Mouse (Mus musculus): Measurements from ENCODE around the gene Mcpt1. TPM values are rescaled to one million over a fixed set of nuclear protein-coding genes. Genes with fewer than 3 reads are reported as not detected.
"Not testable (repeated sequence)": the region's sequence is repeated elsewhere in the genome, so short reads cannot be mapped to it uniquely, and the experiment has no call there.

The Mcpt1 gene
- not detected in 2 replicates for polyA plus RNA-seq (2015; fragmentation: Nextera tagmentation; extraction: Ambion mirVana)

GRCm38 (mm10) chr14:56017671-56018070 is at the start of gene Mcpt1:
Gene Mcpt1, plus strand, starts transcription at chr14:56017971.
- H3K27ac ChIP-seq (replicated peaks); H3K9ac ChIP-seq; H3K36me3 ChIP-seq (replicated peaks); H3K9me3 ChIP-seq (replicated peaks); H3K4me2 ChIP-seq; H3K4me3 ChIP-seq (replicated peaks); H3K27me3 ChIP-seq; ATAC-seq (ENCODE audit: insufficient read depth): not testable (repeated sequence)
- WGBS (ENCODE audit: insufficient replicate concordance) = 31% methylated on average over 3 of the region's 3 CpGs
- peaks cover 21% of the 10 kb centered on the region for H3K4me1 ChIP-seq (replicated peaks)

- peak; percentile 72 for ATAC-seq (ENCODE audit: insufficient read depth)
- 43% methylated on average over 2 of the region's 3 CpGs for WGBS (ENCODE audit: insufficient replicate concordance)
- not testable (repeated sequence) for H3K4me2 ChIP-seq
Measured at GRCm38 (mm10) chr14:55987464-55987863, 30.3 kb upstream of the Mcpt1 start.

GRCm38 (mm10) chr14:56013147-56013546 is 4.6 kb upstream of the Mcpt1 start:
- no peak overlapping the region for H3K4me2 ChIP-seq
- H3K4me3 ChIP-seq (replicated peaks) = no peak overlapping the region
- no peak for ATAC-seq (ENCODE audit: insufficient read depth)
- H3K27me3 ChIP-seq = peaks cover 6% of the 10 kb centered on the region; the same call in 1 of the 2 replicates
- no peaks in the 10 kb centered on the region for H3K4me1 ChIP-seq (replicated peaks)
- no peak overlapping the region for H3K9ac ChIP-seq
- no peaks in the 10 kb centered on the region for H3K36me3 ChIP-seq (replicated peaks)
- 67% methylated on average over 3 of the region's 3 CpGs for WGBS (ENCODE audit: insufficient replicate concordance)
- no peak overlapping the region for H3K27ac ChIP-seq (replicated peaks)
- H3K9me3 ChIP-seq (replicated peaks) = no peaks in the 10 kb centered on the region

More at GRCm38 (mm10) chr14:55987464-55987863, 30.3 kb upstream of the Mcpt1 start:
- not testable (repeated sequence) for H3K9me3 ChIP-seq (replicated peaks); H3K36me3 ChIP-seq (replicated peaks); H3K4me3 ChIP-seq (replicated peaks); H3K27ac ChIP-seq (replicated peaks); H3K27me3 ChIP-seq; H3K9ac ChIP-seq; H3K4me1 ChIP-seq (replicated peaks)

DNA sequence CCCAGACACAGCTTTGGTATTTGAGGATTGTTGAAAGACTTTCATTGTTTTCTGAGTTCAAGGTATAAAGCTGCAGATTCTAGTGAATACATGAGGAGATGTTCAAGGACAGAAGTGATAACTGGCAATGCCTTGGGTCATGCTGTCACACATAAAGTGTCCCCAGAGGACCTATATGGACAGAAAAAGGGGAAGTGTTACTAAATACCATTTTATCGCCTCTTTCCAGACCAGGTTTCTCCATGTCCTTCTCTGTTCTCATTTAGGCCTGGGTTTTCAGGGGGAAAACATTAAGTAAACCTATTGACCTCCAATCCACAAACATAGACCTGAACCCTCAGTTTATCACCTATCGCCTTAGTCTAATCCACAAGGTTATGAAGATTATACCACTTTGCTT is 3.8 kb upstream of the Mcpt1 start:
- ATAC-seq (ENCODE audit: insufficient read depth) = no peak
- H3K4me2 ChIP-seq = no peak overlapping the region
- H3K4me1 ChIP-seq (replicated peaks) = no peaks in the 10 kb centered on the region
- H3K27me3 ChIP-seq = peaks cover 6% of the 10 kb centered on the region; the same call in 1 of the 2 replicates
- WGBS (ENCODE audit: insufficient replicate concordance) = 61% methylated on average over 2 of the region's 2 CpGs
- H3K36me3 ChIP-seq (replicated peaks) = no peaks in the 10 kb centered on the region
- no peak overlapping the region for H3K9ac ChIP-seq
- H3K27ac ChIP-seq (replicated peaks) = no peak overlapping the region
- H3K4me3 ChIP-seq (replicated peaks) = no peak overlapping the region
- no peaks in the 10 kb centered on the region for H3K9me3 ChIP-seq (replicated peaks)

DNA sequence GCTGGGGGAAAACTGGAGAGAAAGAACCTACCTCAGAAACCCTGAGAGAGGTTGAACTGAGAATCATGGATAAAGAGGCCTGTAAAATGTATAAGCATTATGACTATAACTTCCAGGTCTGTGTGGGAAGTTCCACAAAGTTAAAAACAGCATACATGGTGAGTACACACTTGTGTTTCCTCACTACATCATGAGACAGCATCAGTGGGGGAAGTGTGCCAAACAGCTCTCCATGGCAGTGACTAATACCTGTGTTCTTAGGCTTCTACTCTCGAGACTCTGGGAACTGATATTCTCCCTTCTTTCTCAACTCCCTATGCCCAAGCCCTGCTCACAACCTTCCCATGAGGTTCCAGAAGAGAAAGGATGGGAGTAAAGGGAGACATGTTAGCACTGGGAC is 1.7 kb downstream of the Mcpt1 start:
- Histone ChIP-seq H3K4me2 (no peak overlapping the region), H3K36me3 (replicated peaks) (no peaks in the 10 kb centered on the region), H3K9me3 (replicated peaks) (no peaks in the 10 kb centered on the region), H3K4me3 (replicated peaks) (no peak overlapping the region), H3K4me1 (replicated peaks) (peaks cover 22% of the 10 kb centered on the region), H3K27me3 (peaks cover 3% of the 10 kb centered on the region; the same call in 1 of the 2 replicates), H3K9ac (no peak overlapping the region), H3K27ac (replicated peaks) (no peak overlapping the region)
- 35% methylated on average over 1 of the region's 1 CpGs for WGBS (ENCODE audit: insufficient replicate concordance)
- no peak for ATAC-seq (ENCODE audit: insufficient read depth)

DNA sequence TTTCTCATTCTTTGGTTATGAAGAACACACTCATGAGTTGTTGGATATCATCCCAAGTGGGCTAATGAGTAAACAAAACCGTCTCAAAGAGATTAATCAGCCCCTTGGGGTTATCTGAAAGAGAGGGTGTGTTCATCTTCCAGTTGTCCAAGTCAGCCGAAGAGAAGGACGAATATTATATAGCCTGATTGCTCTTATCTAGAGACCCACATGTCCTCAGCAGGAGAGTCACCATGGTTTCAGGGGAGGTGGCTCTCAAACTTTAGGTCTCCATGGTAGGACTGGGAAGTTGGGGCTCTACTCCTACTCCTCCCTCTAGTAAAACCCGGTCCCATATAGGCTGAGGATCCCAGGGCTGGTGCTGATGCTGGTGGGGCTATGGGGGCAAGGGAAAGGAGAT is 3.5 kb downstream of the Mcpt1 start:
- not testable (repeated sequence) for H3K27me3 ChIP-seq; H3K4me3 ChIP-seq (replicated peaks); H3K9ac ChIP-seq; H3K36me3 ChIP-seq (replicated peaks); H3K9me3 ChIP-seq (replicated peaks)
- Histone ChIP-seq H3K4me2 (peak overlapping the region; percentile 48), H3K27ac (replicated peaks) (peak overlapping the region; percentile 54), H3K4me1 (replicated peaks) (peaks cover 22% of the 10 kb centered on the region)
- peak; percentile 97 for ATAC-seq (ENCODE audit: insufficient read depth)
- 19% methylated on average over 4 of the region's 4 CpGs for WGBS (ENCODE audit: insufficient replicate concordance)

DNA sequence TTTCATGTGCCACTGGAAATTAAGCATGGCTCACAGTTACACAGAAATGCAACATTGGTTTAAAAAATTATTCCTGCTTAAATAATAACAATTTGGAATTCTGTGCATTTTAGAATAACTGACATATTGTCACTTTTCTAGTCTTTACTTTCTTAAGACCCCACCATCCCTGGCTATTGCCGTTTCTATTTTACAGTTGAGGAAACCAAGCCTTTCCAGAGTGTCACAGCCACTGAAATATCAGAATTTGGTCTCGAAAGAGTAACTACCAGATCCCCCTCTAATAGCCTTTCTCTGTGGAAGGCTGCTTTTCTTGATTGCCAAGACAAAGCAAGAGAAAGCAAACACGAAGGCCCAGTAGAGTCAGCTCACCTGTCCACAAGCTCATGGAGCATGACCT is 12.6 kb downstream of the Mcpt1 start, which contains the start of gene Mcpt9:
TSS of gene Mcpt9 (minus strand) at position 101 of the 400 bp plus-strand sequence.
- not testable (repeated sequence) for H3K36me3 ChIP-seq (replicated peaks); H3K9me3 ChIP-seq (replicated peaks); H3K4me1 ChIP-seq (replicated peaks); ATAC-seq (ENCODE audit: insufficient read depth); H3K27me3 ChIP-seq; H3K4me3 ChIP-seq (replicated peaks); H3K4me2 ChIP-seq; H3K27ac ChIP-seq (replicated peaks); H3K9ac ChIP-seq
- 43% methylated on average over 3 of the region's 3 CpGs for WGBS (ENCODE audit: insufficient replicate concordance)

GRCm38 (mm10) chr14:56034433-56034832 is 16.7 kb downstream of the Mcpt1 start:
- H3K4me1 ChIP-seq (replicated peaks) = no peaks in the 10 kb centered on the region
- H3K27ac ChIP-seq (replicated peaks) = no peak overlapping the region
- no peaks in the 10 kb centered on the region for H3K36me3 ChIP-seq (replicated peaks)
- WGBS (ENCODE audit: insufficient replicate concordance) = 50% methylated on average over 2 of the region's 2 CpGs
- no peak overlapping the region for H3K4me2 ChIP-seq
- ATAC-seq (ENCODE audit: insufficient read depth) = no peak
- no peaks in the 10 kb centered on the region for H3K9me3 ChIP-seq (replicated peaks)
- no peaks in the 10 kb centered on the region; the same call in 1 of the 2 replicates for H3K27me3 ChIP-seq
- H3K4me3 ChIP-seq (replicated peaks) = no peak overlapping the region
- H3K9ac ChIP-seq = no peak overlapping the region

DNA sequence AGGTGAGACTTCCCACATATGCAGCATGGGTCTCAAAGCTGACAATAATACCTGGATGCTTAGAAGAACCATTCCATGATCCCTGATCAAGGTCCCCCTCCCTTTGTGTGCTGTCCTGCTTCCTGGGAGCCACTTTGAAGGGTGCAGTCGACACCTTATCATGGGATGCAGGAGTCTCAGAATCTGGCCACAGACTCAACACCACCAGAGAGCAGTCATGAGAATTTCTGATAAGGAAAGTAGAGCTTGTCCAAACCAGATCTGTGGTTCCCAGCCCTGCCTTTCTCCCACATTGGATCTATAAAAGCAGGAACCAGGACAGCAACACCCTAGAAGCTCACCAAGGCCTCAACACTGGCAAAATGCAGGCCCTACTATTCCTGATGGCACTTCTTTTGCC is 24.0 kb downstream of the Mcpt1 start, which contains the start of gene Mcpt2:
TSS of gene Mcpt2 (plus strand) at position 250 of the 400 bp plus-strand sequence.
- not testable (repeated sequence) for H3K9ac ChIP-seq; H3K27me3 ChIP-seq; H3K36me3 ChIP-seq (replicated peaks); H3K27ac ChIP-seq (replicated peaks); H3K4me3 ChIP-seq (replicated peaks); ATAC-seq (ENCODE audit: insufficient read depth); H3K4me1 ChIP-seq (replicated peaks); H3K4me2 ChIP-seq; H3K9me3 ChIP-seq (replicated peaks)
- WGBS (ENCODE audit: insufficient replicate concordance) = 22% methylated on average over 1 of the region's 1 CpGs

- no peaks in the 10 kb centered on the region for H3K36me3 ChIP-seq (replicated peaks)
- H3K27me3 ChIP-seq = no peaks in the 10 kb centered on the region; the same call in 1 of the 2 replicates
- WGBS (ENCODE audit: insufficient replicate concordance) = 45% methylated on average over 3 of the region's 3 CpGs
- peaks cover 5% of the 10 kb centered on the region for H3K4me1 ChIP-seq (replicated peaks)
- H3K9ac ChIP-seq = no peak overlapping the region
- no peak overlapping the region for H3K4me3 ChIP-seq (replicated peaks)
- no peak overlapping the region for H3K27ac ChIP-seq (replicated peaks)
- no peak overlapping the region for H3K4me2 ChIP-seq
- H3K9me3 ChIP-seq (replicated peaks) = no peaks in the 10 kb centered on the region
- no peak for ATAC-seq (ENCODE audit: insufficient read depth)
Measured at GRCm38 (mm10) chr14:56055408-56055807, 37.6 kb downstream of the Mcpt1 start.

DNA sequence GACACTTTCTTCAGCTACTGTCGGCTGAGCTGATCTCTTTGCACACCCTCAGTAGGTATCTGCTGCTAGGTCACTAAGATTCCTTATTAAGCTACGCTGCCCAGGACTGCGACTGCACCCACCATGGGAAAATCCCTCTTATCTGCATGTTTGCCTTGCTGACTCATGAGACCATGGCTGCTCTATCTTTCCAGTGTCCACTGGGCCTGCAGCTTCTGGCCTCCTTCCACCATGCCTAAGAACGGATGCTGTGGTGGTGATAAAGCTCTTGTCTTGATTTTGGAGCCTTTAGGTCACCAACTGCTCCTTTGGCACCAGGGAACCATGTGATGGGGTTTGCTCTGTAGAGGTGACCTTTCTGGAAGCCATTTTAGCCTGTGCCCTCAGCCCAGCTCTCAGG is 40.0 kb downstream of the Mcpt1 start:
- no peaks in the 10 kb centered on the region for H3K27me3 ChIP-seq
- no peaks in the 10 kb centered on the region for H3K9me3 ChIP-seq (replicated peaks)
- no peak overlapping the region for H3K27ac ChIP-seq (replicated peaks)
- WGBS (ENCODE audit: insufficient replicate concordance) = 33% methylated on average over 4 of the region's 4 CpGs
- H3K4me2 ChIP-seq = no peak overlapping the region
- H3K4me3 ChIP-seq (replicated peaks) = no peak overlapping the region
- peaks cover 5% of the 10 kb centered on the region for H3K4me1 ChIP-seq (replicated peaks)
- H3K36me3 ChIP-seq (replicated peaks) = no peaks in the 10 kb centered on the region
- no peak overlapping the region for H3K9ac ChIP-seq
- no peak for ATAC-seq (ENCODE audit: insufficient read depth)

- ATAC-seq (ENCODE audit: insufficient read depth) = not testable (repeated sequence)
Measured at GRCm38 (mm10) chr14:56062213-56062612, 44.4 kb downstream of the Mcpt1 start, which contains the start of gene Mcpt4. Gene Mcpt4, minus strand, starts transcription at chr14:56062313.

More at GRCm38 (mm10) chr14:56062213-56062612, 44.4 kb downstream of the Mcpt1 start, which contains the start of gene Mcpt4:
- H3K9ac ChIP-seq; H3K27ac ChIP-seq (replicated peaks); H3K27me3 ChIP-seq; H3K4me2 ChIP-seq; H3K36me3 ChIP-seq (replicated peaks); H3K4me1 ChIP-seq (replicated peaks); H3K9me3 ChIP-seq (replicated peaks); H3K4me3 ChIP-seq (replicated peaks): not testable (repeated sequence)
- WGBS (ENCODE audit: insufficient replicate concordance) = 34% methylated on average over 3 of the region's 3 CpGs

Data from liver, embryonic 15.5 days (tissue).